Mouse (Mus musculus): Measurements from ENCODE around the gene Tmem144.
A peak's percentile ranks its signal among the peaks of the same experiment; 100 is the strongest.

Tmem144 gene

GRCm38 (mm10) chr3:79858221-79858620 lies 5.6 kb upstream of the Tmem144 start:
- DNase-seq = no peak

GRCm38 (mm10) chr3:79857780-79858179 lies 5.2 kb upstream of the Tmem144 start:
- DNase-seq = no peak

GRCm38 (mm10) chr3:79852108-79852507 lies 465 bp downstream of the Tmem144 start:
- no peak for DNase-seq

GRCm38 (mm10) chr3:79850656-79851055 lies 1.9 kb downstream of the Tmem144 start:
- DNase-seq = no peak

GRCm38 (mm10) chr3:79849621-79850020 lies 3.0 kb downstream of the Tmem144 start:
- DNase-seq = peak; percentile 76 to 80

- no peak for DNase-seq
Measured at GRCm38 (mm10) chr3:79848841-79849240, 3.7 kb downstream of the Tmem144 start.

GRCm38 (mm10) chr3:79846633-79847032 lies 5.9 kb downstream of the Tmem144 start:
- no peak for DNase-seq

GRCm38 (mm10) chr3:79843999-79844398 lies 8.6 kb downstream of the Tmem144 start:
- DNase-seq = no peak

GRCm38 (mm10) chr3:79842616-79843016 lies 10.0 kb downstream of the Tmem144 start:
- DNase-seq = peak; percentile 68 to 80

GRCm38 (mm10) chr3:79842165-79842564 lies 10.4 kb downstream of the Tmem144 start:
- DNase-seq = peak; percentile 75 to 76

GRCm38 (mm10) chr3:79841475-79841874 lies 11.1 kb downstream of the Tmem144 start:
- no peak for DNase-seq

- DNase-seq = peak in 1 of 2 experiments; percentile 20
Measured at GRCm38 (mm10) chr3:79838751-79839150, 13.8 kb downstream of the Tmem144 start.

- no peak for DNase-seq
Measured at GRCm38 (mm10) chr3:79829289-79829688, 23.3 kb downstream of the Tmem144 start.

- no peak for DNase-seq
Measured at GRCm38 (mm10) chr3:79825067-79825780, 27.3 kb downstream of the Tmem144 start.

- DNase-seq = no peak
Measured at GRCm38 (mm10) chr3:79823176-79823575, 29.4 kb downstream of the Tmem144 start.

- no peak for DNase-seq
Measured at GRCm38 (mm10) chr3:79821131-79821530, 31.4 kb downstream of the Tmem144 start.

GRCm38 (mm10) chr3:79818202-79818995 lies 34.2 kb downstream of the Tmem144 start:
- no peak for DNase-seq

- no peak for DNase-seq
Measured at GRCm38 (mm10) chr3:79816229-79816628, 36.3 kb downstream of the Tmem144 start.

- DNase-seq = peak; percentile 32 to 75
Measured at GRCm38 (mm10) chr3:79813814-79814490, 38.6 kb downstream of the Tmem144 start.

GRCm38 (mm10) chr3:79812042-79812441 lies 40.5 kb downstream of the Tmem144 start:
- no peak for DNase-seq

- DNase-seq = peak in 1 of 2 experiments; percentile 20
Measured at GRCm38 (mm10) chr3:79811632-79812031, 40.9 kb downstream of the Tmem144 start.

GRCm38 (mm10) chr3:79810563-79810962 lies 42.0 kb downstream of the Tmem144 start:
- no peak for DNase-seq

- DNase-seq = peak; percentile 15 to 62
Measured at GRCm38 (mm10) chr3:79809180-79809567, 43.4 kb downstream of the Tmem144 start.

Data from kidney, adult 8-10 months (tissue).